Mouse (Mus musculus) heart, adult 2 months (tissue): ENCODE results near the gene Gm17324. TPM values are rescaled to one million over a fixed set of nuclear protein-coding genes. Genes with fewer than 3 reads are reported as not detected.
A peak's percentile ranks its signal among the peaks of the same experiment; 100 is the strongest.

Experiments
- DNase-seq, 2 experiments: peaks; one replicate each; pipeline ENCODE4 v3.0.0; 2021
- H3K27ac ChIP-seq: fragments of 200-600 bp; 2 replicates; pipeline ENCODE4 v1.8.1; 2022
- H3K27me3 ChIP-seq: fragments of 200-500 bp; 2 replicates; pipeline ENCODE4 v1.6.1; 2012; ENCODE audit warnings: mild to moderate bottlenecking, low read length, inconsistent platforms, mixed read lengths; ENCODE audit not compliant: control insufficient read depth, insufficient read depth
- H3K36me3 ChIP-seq: fragments of 200-500 bp; 2 replicates; pipeline ENCODE4 v1.6.1; 2012; ENCODE audit warnings: low read length, inconsistent platforms; ENCODE audit not compliant: control insufficient read depth, insufficient read depth
- H3K4me1 ChIP-seq: fragments of 200-500 bp; 2 replicates; pipeline ENCODE4 v1.6.1; 2011; ENCODE audit warnings: low read length; ENCODE audit not compliant: control insufficient read depth, insufficient read depth
- H3K4me3 ChIP-seq: fragments of 200-600 bp; 2 replicates; pipeline ENCODE4 v1.8.1; 2022
- H3K79me2 ChIP-seq: fragments of 200-500 bp; replicated peaks from 2 replicates; pipeline ENCODE4 v1.6.1; 2012; ENCODE audit warnings: mild to moderate bottlenecking, inconsistent platforms, low read length, moderate library complexity, mixed read lengths; ENCODE audit not compliant: control insufficient read depth, insufficient read depth
- H3K9ac ChIP-seq: fragments of 200-500 bp; 2 replicates; pipeline ENCODE4 v1.6.1; 2012; ENCODE audit warnings: low read depth, mild to moderate bottlenecking, control low read depth, inconsistent platforms, low read length, mixed read lengths
- CTCF ChIP-seq: fragments of 200-600 bp; IDR thresholded peaks from 2 replicates; pipeline ENCODE4 v1.8.1; 2022; ENCODE audit warnings: antibody characterized with exemption, mild to moderate bottlenecking, moderate library complexity
- EP300 ChIP-seq: fragments of 200-500 bp; IDR thresholded peaks from 2 replicates; pipeline ENCODE4 v1.6.1; 2011; ENCODE audit warnings: low read depth, low read length, control low read depth; ENCODE audit not compliant: insufficient read depth
- POLR2A ChIP-seq: fragments of 200-500 bp; IDR thresholded peaks from 2 replicates; pipeline ENCODE4 v1.6.1; 2011; ENCODE audit warnings: mild to moderate bottlenecking, low read depth, low read length, control low read depth; ENCODE audit not compliant: insufficient read depth
- WGBS: fragments of 180-500 bp; shearing (Covaris S2); methylation state at CpG from one replicate; pipeline ENCODE4 v1.1.7; 2018; 5-methylcytosine and 5-hydroxymethylcytosine counted together
- intact Hi-C: fragments of 180-260 bp; cut with DNase I; formaldehyde crosslinking; loops from one replicate; pipeline ENCODE4 v1.15.1; 2025
- polyA plus RNA-seq: library from polyadenylated mRNA; depleted of rRNA; stranded (reverse); fragments of >200 nt; gene quantifications from 2 replicates; pipeline ENCODE4 v1.2.3, GENCODE M21; 2012
- total RNA-seq, 2 experiments: library from RNA; stranded (reverse); gene quantifications; 2 replicates each; pipeline ENCODE4 v1.2.3; 2021

The Gm17324 gene
- total and polyA plus RNA-seq, 3 experiments = not detected

DNA sequence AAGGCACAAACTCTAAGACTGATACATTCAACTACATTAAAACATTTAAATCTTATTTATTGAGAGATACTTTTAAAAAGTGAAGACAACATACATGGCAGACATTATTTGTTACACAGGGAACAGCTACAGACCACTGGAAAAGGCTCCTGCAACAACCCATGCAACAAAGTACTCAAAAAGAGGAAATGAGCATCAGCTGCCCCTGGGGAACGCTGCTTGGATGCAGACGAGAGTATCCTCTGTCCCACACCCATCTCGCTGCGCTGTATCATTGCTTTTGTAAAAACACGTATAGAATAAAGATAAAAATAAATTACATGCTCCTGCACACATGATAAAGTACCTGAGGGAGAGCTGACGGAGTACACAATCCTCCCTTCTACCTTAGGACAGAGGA is 18.1 kb downstream of the Gm17324 start:
- DNase-seq = peak in 1 of 2 experiments; percentile 15
- Histone ChIP-seq H3K36me3 (no peaks in the 10 kb centered on the region), H3K9ac (no peak overlapping the region), H3K4me1 (no peaks in the 10 kb centered on the region), H3K27ac (no peak overlapping the region), H3K4me3 (no peak overlapping the region), H3K27me3 (no peaks in the 10 kb centered on the region), H3K79me2 (no peaks in the 10 kb centered on the region)
- TF ChIP-seq CTCF (no peak), POLR2A (no peak), EP300 (no peak)
- WGBS = 57% methylated on average over 6 of the region's 6 CpGs
- intact Hi-C loops = no loop called here

DNA sequence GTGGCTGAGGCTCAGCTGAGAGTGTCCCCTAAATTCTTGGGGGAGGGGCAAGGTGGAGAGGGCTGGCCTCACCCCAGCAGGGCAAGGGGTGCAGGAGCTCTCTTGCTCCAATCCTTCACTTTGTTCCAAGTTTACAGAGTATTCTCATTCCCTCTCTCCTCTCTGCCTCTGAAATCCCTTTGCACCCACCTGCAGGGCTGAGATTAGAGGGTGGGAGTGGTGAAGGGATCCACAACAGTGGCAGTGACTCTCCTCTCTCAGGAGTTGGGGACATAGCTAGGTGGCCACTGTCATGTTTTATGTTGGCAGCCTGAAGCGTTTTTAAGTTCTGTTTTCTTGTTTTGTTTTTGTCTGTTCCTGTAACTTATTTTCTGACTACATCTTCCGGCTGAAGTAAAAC is 19.0 kb downstream of the Gm17324 start:
- no peaks in the 10 kb centered on the region for H3K79me2 ChIP-seq
- no peak for DNase-seq
- 64% methylated on average over 2 of the region's 2 CpGs for WGBS

DNA sequence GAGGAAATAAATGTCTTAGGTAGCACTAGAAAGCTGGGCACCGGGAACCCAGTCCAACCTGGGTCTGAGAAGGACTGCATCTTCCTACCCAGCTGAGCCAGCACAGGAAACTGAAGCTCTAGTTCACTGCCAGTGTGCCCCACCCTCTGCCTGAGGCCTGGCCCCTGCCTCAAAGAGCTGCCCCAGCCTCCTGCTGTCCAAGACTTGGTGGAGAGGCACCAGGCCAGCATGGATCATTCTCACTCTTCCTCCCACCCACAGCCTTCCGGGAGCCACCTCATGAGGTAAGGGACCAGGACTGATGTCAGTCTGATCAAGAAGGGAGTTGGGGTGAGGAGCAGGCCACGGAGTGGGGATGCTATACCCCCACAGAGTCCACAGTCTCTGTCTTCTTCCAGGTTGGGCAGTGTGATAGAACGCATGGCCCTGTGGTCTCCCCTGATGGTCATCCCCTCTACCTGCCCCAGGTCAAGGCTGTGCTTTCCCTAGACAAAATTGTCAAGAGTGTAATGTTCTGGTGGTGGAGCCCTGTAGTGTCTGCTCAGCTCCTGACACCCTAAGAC is 19.6 kb downstream of the Gm17324 start:
- no peak overlapping the region for H3K27ac ChIP-seq
- no peak for DNase-seq

More for the DNA sequence above, 19.0 kb downstream of the Gm17324 start:
- Histone ChIP-seq H3K27ac (no peak overlapping the region), H3K27me3 (no peaks in the 10 kb centered on the region), H3K36me3 (no peaks in the 10 kb centered on the region), H3K4me1 (no peaks in the 10 kb centered on the region), H3K9ac (no peak overlapping the region), H3K4me3 (no peak overlapping the region)
- TF ChIP-seq CTCF (no peak), EP300 (no peak), POLR2A (no peak)
- intact Hi-C loops = no loop called here

DNA sequence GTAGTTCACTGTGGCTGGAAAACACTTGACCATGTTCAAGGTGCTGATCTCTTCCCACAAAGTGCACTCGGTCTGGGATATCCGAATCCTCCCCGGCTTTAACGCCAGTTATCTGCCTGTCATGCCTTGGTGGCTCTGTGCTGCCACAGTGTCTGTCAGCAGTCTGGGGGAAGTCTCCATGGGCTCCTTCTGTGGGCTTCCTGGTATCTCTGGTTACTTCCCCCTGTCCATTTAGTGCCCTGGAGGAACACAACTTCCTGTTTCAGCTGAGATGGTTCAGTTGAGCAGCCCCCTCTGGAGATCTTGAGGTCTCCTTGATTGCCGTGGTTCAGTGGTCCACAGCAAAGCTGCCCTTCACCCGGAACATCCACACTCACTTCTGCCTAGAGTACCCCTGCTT is 20.4 kb downstream of the Gm17324 start:
- Histone ChIP-seq H3K27ac (no peak overlapping the region), H3K9ac (no peak overlapping the region), H3K27me3 (no peaks in the 10 kb centered on the region), H3K79me2 (no peaks in the 10 kb centered on the region), H3K4me1 (no peaks in the 10 kb centered on the region), H3K36me3 (no peaks in the 10 kb centered on the region), H3K4me3 (no peak overlapping the region)
- TF ChIP-seq EP300 (no peak), POLR2A (no peak), CTCF (no peak)
- peak in 1 of 2 experiments; percentile 19 for DNase-seq
- intact Hi-C loops = no loop called here
- WGBS = 61% methylated on average over 6 of the region's 6 CpGs

More for the DNA sequence above, 19.6 kb downstream of the Gm17324 start:
- no peaks in the 10 kb centered on the region for H3K27me3 ChIP-seq
- H3K79me2 ChIP-seq = no peaks in the 10 kb centered on the region
- intact Hi-C loops = no loop called here
- H3K9ac ChIP-seq = no peak overlapping the region
- H3K4me1 ChIP-seq = no peaks in the 10 kb centered on the region
- no peak overlapping the region for H3K4me3 ChIP-seq
- TF ChIP-seq POLR2A (no peak), CTCF (no peak), EP300 (no peak)
- WGBS = 79% methylated on average over 4 of the region's 4 CpGs
- no peaks in the 10 kb centered on the region for H3K36me3 ChIP-seq

DNA sequence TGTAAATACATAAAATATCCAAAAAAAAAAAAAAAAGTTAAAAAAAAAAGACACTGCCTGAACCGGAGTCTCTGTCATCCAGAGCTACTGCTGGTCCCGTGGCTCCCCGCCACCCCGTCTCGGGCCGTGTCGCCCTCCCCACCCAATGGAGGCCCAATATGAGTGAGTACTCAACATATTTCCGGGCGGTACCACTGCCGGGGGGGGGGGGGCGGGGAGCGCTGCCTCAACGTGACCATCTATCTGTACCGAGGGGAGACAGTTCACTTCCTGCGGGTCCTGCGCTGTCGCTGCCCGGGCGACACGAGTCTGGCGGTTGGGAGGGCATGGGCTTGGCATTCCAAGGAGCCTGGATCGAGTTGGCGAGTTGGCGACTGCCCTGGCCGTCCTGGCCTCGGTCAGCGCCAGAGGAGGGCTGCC is 21.2 kb downstream of the Gm17324 start:
- WGBS = 16% methylated on average over 27 of the region's 27 CpGs
- Histone ChIP-seq H3K27ac (no peak overlapping the region), H3K79me2 (no peaks in the 10 kb centered on the region), H3K27me3 (no peaks in the 10 kb centered on the region), H3K4me3 (no peak overlapping the region), H3K4me1 (no peaks in the 10 kb centered on the region), H3K36me3 (no peaks in the 10 kb centered on the region), H3K9ac (no peak overlapping the region)
- TF ChIP-seq EP300 = no peak
- no peak for TF ChIP-seq POLR2A
- TF ChIP-seq CTCF = no peak
- no peak for DNase-seq
- intact Hi-C loops = no loop called here

DNA sequence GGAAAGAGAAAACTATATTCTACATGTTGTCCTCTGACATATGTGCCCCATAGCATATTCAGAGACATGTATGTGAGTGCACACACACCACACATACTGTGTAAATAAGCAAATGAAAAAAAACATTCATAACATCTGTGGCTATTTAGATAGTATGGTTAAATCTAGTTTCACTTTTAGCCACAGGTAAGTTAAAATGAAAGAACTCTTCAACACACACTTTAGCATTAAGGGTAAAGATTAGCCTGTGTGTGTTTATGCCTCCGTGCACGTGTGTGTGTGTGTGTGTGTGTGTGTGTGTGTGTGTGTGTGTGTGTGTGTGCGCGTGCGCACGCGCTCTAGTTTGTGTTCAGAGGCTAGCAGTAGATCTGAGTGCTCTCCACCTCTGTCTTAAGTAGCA is 47.0 kb downstream of the Gm17324 start:
- intact Hi-C loops = no loop called here
- TF ChIP-seq CTCF (no peak), POLR2A (no peak), EP300 (no peak)
- Histone ChIP-seq H3K27ac (no peak overlapping the region), H3K27me3 (no peaks in the 10 kb centered on the region), H3K4me3 (no peak overlapping the region), H3K79me2 (no peaks in the 10 kb centered on the region), H3K9ac (no peak overlapping the region), H3K36me3 (no peaks in the 10 kb centered on the region), H3K4me1 (no peaks in the 10 kb centered on the region)
- no peak for DNase-seq
- 87% methylated on average over 7 of the region's 7 CpGs for WGBS
